In the genomic region with DNA sequence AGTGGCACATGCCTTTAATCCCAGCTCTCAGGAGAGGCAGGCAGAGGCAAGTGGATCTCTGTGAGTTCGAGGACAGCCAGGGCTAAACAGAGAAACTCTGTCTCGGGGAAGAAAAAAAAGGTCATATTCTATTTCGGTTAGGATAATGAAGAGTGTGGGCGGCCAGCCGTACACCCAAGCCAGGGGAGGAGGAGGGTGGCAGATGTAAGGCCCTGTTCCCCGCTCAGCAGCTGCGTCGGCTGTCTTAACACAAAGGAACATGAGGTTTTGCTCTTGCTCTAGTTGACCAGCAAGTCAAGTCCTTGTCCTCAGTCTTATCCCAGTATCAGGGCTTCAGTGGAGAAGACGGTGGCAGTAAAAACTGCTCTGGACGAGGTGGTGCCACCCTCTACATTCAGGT, we compare ENCODE assay signal across 24 mouse cellular contexts. TPM values are rescaled to one million over a fixed set of nuclear protein-coding genes. Genes with fewer than 3 reads are reported as not detected.
DNase-seq lines count a peak whose midpoint lies in the region; ATAC-seq and TF ChIP-seq lines count a peak whose summit lies in the region.
"Had no signal": no experiment of that assay in that cellular context is flagged by ENCODE, and none has a peak within 500 bp of the region (broad histone marks: within the 10 kb centered on the region; RNA-seq: fewer than 3 reads in every experiment).

No protein-coding gene starts in this region.

- 49% methylated on average over 10 of the region's 10 CpGs for WGBS in olfactory bulb, adult 2 months
- WGBS in forebrain, embryonic 13.5 days: 88% methylated on average over 10 of the region's 10 CpGs

- TF ChIP-seq CTCF in testis, adult 2 months (IDR thresholded peaks at IDR 0.05; ENCODE audit: control insufficient read depth, insufficient read depth, insufficient replicate concordance, low read depth, low read length): no peak
- TF ChIP-seq CTCF in olfactory bulb, adult 2 months (IDR thresholded peaks at IDR 0.05; ENCODE audit: insufficient read depth, low read depth, low read length): no peak

- peak overlapping the region; percentile 33; the same call in 1 of the 2 replicates for H3K4me3 ChIP-seq in testis, adult 2 months (ENCODE audit: control insufficient read depth, low read depth, low read length)
- no peak overlapping the region for H3K4me3 ChIP-seq in olfactory bulb, adult 2 months (ENCODE audit: insufficient read depth, low read depth, low read length)
- no peak overlapping the region for H3K4me3 ChIP-seq in forebrain, embryonic 13.5 days
- H3K4me3 ChIP-seq: embryonic facial prominence, embryonic 13.5 days; embryonic facial prominence, embryonic 15.5 days; erythroblast, embryonic 14.5 days; forebrain, embryonic 10.5 days; forebrain, embryonic 12.5 days; forebrain, embryonic 15.5 days had no signal

- no peaks in the 10 kb centered on the region for H3K27me3 ChIP-seq in testis, adult 2 months (ENCODE audit: control insufficient read depth, insufficient read depth, low read length)
- no peaks in the 10 kb centered on the region for H3K27me3 ChIP-seq in forebrain, embryonic 13.5 days
- H3K27me3 ChIP-seq: embryonic facial prominence, embryonic 13.5 days; embryonic facial prominence, embryonic 15.5 days; forebrain, embryonic 12.5 days; forebrain, embryonic 15.5 days had no signal

- no peak for DNase-seq in frontal cortex, postnatal 10 days (ENCODE audit: low spot score in 2 of 2)
- DNase-seq in testis, postnatal 14 days (ENCODE audit: low spot score): no peak
- DNase-seq: adrenal gland, adult 2 months; adrenal gland, postnatal 10 days; adrenal gland, postnatal 25 days; B cell, adult 2 months; cerebellum, adult 18-20 months; cerebellum, adult 8-10 months; cerebellum, adult 9-11 months; cerebellum, postnatal 14 days; cerebellum, postnatal 36 days; embryo, embryonic 11 days; forebrain, postnatal 0 days had no signal

- H3K4me1 ChIP-seq in testis, adult 2 months (ENCODE audit: control insufficient read depth, insufficient read depth, low read length): no peaks in the 10 kb centered on the region
- H3K4me1 ChIP-seq in olfactory bulb, adult 2 months (ENCODE audit: control insufficient read depth, insufficient read depth, low read length): peaks cover 45% of the 10 kb centered on the region
- peaks cover 12% of the 10 kb centered on the region for H3K4me1 ChIP-seq in forebrain, embryonic 13.5 days
- H3K4me1 ChIP-seq: embryonic facial prominence, embryonic 15.5 days had no signal

- H3K9ac ChIP-seq in forebrain, embryonic 13.5 days: no peak overlapping the region
- H3K9ac ChIP-seq: embryonic facial prominence, embryonic 13.5 days; embryonic facial prominence, embryonic 15.5 days; forebrain, embryonic 12.5 days; forebrain, embryonic 15.5 days; forebrain, postnatal 0 days had no signal

- TF ChIP-seq POLR2A in testis, adult 2 months (IDR thresholded peaks at IDR 0.05; ENCODE audit: control insufficient read depth, low read depth, low read length): no peak
- TF ChIP-seq POLR2A in olfactory bulb, adult 2 months (IDR thresholded peaks at IDR 0.05; ENCODE audit: insufficient read depth, low read depth, low read length): no peak

- H3K36me3 ChIP-seq in testis, adult 2 months (ENCODE audit: control insufficient read depth, insufficient read depth, low read length): no peaks in the 10 kb centered on the region; the same call in 1 of the 2 replicates
- peaks cover 64% of the 10 kb centered on the region for H3K36me3 ChIP-seq in forebrain, embryonic 13.5 days (ENCODE audit: poor library complexity, severe bottlenecking)

- no peak overlapping the region for H3K27ac ChIP-seq in testis, adult 2 months (ENCODE audit: control insufficient read depth, insufficient read depth, low read depth, low read length)
- peak overlapping the region; percentile 71 for H3K27ac ChIP-seq in olfactory bulb, adult 2 months (ENCODE audit: insufficient read depth, low read depth, low read length)
- H3K27ac ChIP-seq in forebrain, embryonic 13.5 days: no peak overlapping the region
- H3K27ac ChIP-seq: embryonic facial prominence, embryonic 13.5 days; embryonic facial prominence, embryonic 15.5 days; forebrain, embryonic 10.5 days; forebrain, embryonic 12.5 days; forebrain, embryonic 15.5 days had no signal

- H3K9me3 ChIP-seq in forebrain, embryonic 13.5 days (replicated peaks): no peaks in the 10 kb centered on the region; the same call in 1 of the 2 replicates
- H3K9me3 ChIP-seq: embryonic facial prominence, embryonic 13.5 days; embryonic facial prominence, embryonic 15.5 days; forebrain, embryonic 10.5 days; forebrain, embryonic 12.5 days; forebrain, embryonic 15.5 days had no signal

- 0 out of 2 replicates have a peak, but pooled peaks have one; percentile 28 for ATAC-seq in frontal cortex, adult (ENCODE audit: low TSS enrichment)
- no peak for ATAC-seq in forebrain, embryonic 13.5 days
- ATAC-seq: CD4-positive, CD25-positive, alpha-beta regulatory T cell, adult 4 months; forebrain, embryonic 15.5 days; forebrain, postnatal 0 days had no signal

- no peak overlapping the region for H3K4me2 ChIP-seq in forebrain, embryonic 13.5 days
- H3K4me2 ChIP-seq: embryonic facial prominence, embryonic 13.5 days; embryonic facial prominence, embryonic 15.5 days; forebrain, embryonic 12.5 days; forebrain, embryonic 15.5 days had no signal

RNA-seq across cellular contexts. Expression of gene Mtg2, which starts 12.7 kb away (rescaled TPM):
- 7.0 and 7.8 TPM in 2 replicates for polyA plus RNA-seq in testis, adult 2 months (2012; rRNA removed)
- polyA plus RNA-seq in olfactory bulb, adult 2 months (2012; ENCODE audit: insufficient read depth, insufficient read length, low replicate concordance, missing spikeins): not detected in 2 replicates
- 34.2 and 34.8 TPM in 2 replicates for polyA plus RNA-seq in forebrain, embryonic 13.5 days (2015; fragmentation: Nextera tagmentation; extraction: Ambion mirVana)

RNA-seq across cellular contexts. Expression of gene Hrh3, which starts 21.2 kb away (rescaled TPM):
- 5.1 and 5.9 TPM in 2 replicates for polyA plus RNA-seq in testis, adult 2 months (2012; rRNA removed)
- not detected in 2 replicates for polyA plus RNA-seq in olfactory bulb, adult 2 months (2012; ENCODE audit: insufficient read depth, insufficient read length, low replicate concordance, missing spikeins)
- 2.3 and 2.8 TPM in 2 replicates for polyA plus RNA-seq in forebrain, embryonic 13.5 days (2015; fragmentation: Nextera tagmentation; extraction: Ambion mirVana)
- polyA plus RNA-seq: CD4-positive, CD25-positive, alpha-beta regulatory T cell, adult 4 months; erythroblast, embryonic 14.5 days had no signal

RNA-seq across cellular contexts. Expression of gene Osbpl2, which starts 36.0 kb away (rescaled TPM):
- 16.0 and 18.5 TPM in 2 replicates for polyA plus RNA-seq in testis, adult 2 months (2012; rRNA removed)
- polyA plus RNA-seq in olfactory bulb, adult 2 months (2012; ENCODE audit: insufficient read depth, insufficient read length, low replicate concordance, missing spikeins): not detected in 2 replicates
- 48.8 and 53.1 TPM in 2 replicates for polyA plus RNA-seq in forebrain, embryonic 13.5 days (2015; fragmentation: Nextera tagmentation; extraction: Ambion mirVana)

RNA-seq across cellular contexts. Expression of gene Ss18l1, which starts 40.8 kb away (rescaled TPM):
- polyA plus RNA-seq in testis, adult 2 months (2012; rRNA removed): 4.0 TPM in 2 replicates
- polyA plus RNA-seq in olfactory bulb, adult 2 months (2012; ENCODE audit: insufficient read depth, insufficient read length, low replicate concordance, missing spikeins): not detected in 2 replicates
- 33.9 and 38.7 TPM in 2 replicates for polyA plus RNA-seq in forebrain, embryonic 13.5 days (2015; fragmentation: Nextera tagmentation; extraction: Ambion mirVana)

RNA-seq across cellular contexts. Expression of gene Psma7, which starts 40.8 kb away (rescaled TPM):
- 38.5 and 42.6 TPM in 2 replicates for polyA plus RNA-seq in testis, adult 2 months (2012; rRNA removed)
- polyA plus RNA-seq in olfactory bulb, adult 2 months (2012; ENCODE audit: insufficient read depth, insufficient read length, low replicate concordance, missing spikeins): not detected in 2 replicates
- 716 and 737 TPM in 2 replicates for polyA plus RNA-seq in forebrain, embryonic 13.5 days (2015; fragmentation: Nextera tagmentation; extraction: Ambion mirVana)
